Mouse (Mus musculus) subcutaneous adipose tissue, adult 2 months (tissue): ENCODE results near the gene Atxn7l3b. TPM values are rescaled to one million over a fixed set of nuclear protein-coding genes. Genes with fewer than 3 reads are reported as not detected.

Experiments
- polyA plus RNA-seq: library from polyadenylated mRNA; depleted of rRNA; stranded (reverse); fragments of >200 nt; gene quantifications from 2 replicates; pipeline ENCODE4 v1.2.3, GENCODE M21; 2012; ENCODE audit warnings: low replicate concordance; rRNA removed

The Atxn7l3b gene
- polyA plus RNA-seq: 21.3 and 42.4 TPM in 2 replicates

DNA sequence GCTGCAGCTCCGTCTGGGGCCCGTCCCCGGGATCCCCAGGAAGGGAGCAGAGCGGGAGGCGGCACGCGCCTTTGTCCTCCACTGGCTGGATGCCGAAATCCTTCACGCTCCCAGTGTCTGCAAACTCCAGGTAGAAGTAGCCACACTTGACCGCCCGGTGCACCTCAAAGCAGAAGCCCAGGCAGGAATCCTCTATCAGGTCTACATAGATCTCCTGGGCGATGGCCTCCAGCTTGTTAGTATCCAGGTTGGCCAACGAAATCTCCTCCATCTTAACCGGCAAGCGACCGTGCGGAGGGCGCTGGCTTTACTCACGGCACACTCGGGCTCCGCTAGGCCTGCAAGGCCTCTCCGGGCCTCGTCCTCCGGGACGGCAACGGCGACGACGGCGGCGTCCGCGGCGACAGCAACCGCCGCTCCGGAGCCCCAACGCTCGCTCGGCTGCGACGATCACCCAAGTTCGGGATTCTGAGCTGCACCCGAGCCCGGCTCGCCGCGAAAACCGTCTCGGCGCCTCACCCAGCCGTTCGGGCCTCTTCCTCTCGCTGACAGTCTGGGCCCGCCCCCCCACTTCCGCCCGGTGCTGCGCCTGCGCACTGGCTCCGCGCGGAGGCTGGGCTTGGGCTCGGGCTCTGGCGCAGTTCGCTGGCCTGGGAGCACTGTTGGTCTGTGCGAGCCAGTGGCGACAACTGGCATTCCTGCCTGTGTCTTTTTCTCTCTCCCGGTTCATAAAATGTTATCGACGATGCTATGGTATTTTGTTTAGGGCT lies at the start of gene Atxn7l3b:
TSS of gene Atxn7l3b (minus strand) at position 550 of the 770 bp plus-strand sequence.

